Mouse (Mus musculus) intestine, postnatal 0 days (tissue): ENCODE measurements at regions not wholly inside any gene's neighbourhood (a gene's known extent, or its start where the extent isn't known, plus 50 kb on each side); places are given as distances from the start of the nearest gene placed in this dataset.

Experiments
- ATAC-seq: fragments of 200-750 bp; cut with Nextera tagmentation; 2 replicates; pipeline ENCODE4 v1.8.0; 2017; ENCODE audit warnings: mild to moderate bottlenecking, moderate TSS enrichment, moderate library complexity
- H3K27ac ChIP-seq: fragments of 300-500 bp; sonication (generic); 2 replicates; pipeline ENCODE4 v1.5.1; 2014; ENCODE audit warnings: mild to moderate bottlenecking, low read depth, low read length, moderate library complexity
- H3K27me3 ChIP-seq: fragments of 300-500 bp; sonication (generic); replicated peaks from 2 replicates; pipeline ENCODE4 v1.6.1; 2014; ENCODE audit warnings: low read length, mixed read lengths; ENCODE audit not compliant: control insufficient read depth, insufficient read depth
- H3K36me3 ChIP-seq: fragments of 300-500 bp; sonication (generic); 2 replicates; pipeline ENCODE4 v1.6.1; 2014; ENCODE audit warnings: mild to moderate bottlenecking, moderate library complexity; ENCODE audit not compliant: control insufficient read depth, insufficient read depth
- H3K4me1 ChIP-seq: fragments of 300-500 bp; sonication (generic); replicated peaks from 2 replicates; pipeline ENCODE4 v1.6.1; 2014; ENCODE audit warnings: antibody characterized with exemption, low read length, mixed read lengths; ENCODE audit not compliant: control insufficient read depth, insufficient read depth
- H3K4me2 ChIP-seq: fragments of 300-500 bp; sonication (generic); replicated peaks from 2 replicates; pipeline ENCODE4 v1.6.1; 2014; ENCODE audit warnings: low read depth, mild to moderate bottlenecking, moderate library complexity
- H3K4me3 ChIP-seq: fragments of 300-500 bp; sonication (generic); 2 replicates; pipeline ENCODE4 v1.5.1; 2014; ENCODE audit warnings: low read depth, low read length
- H3K9ac ChIP-seq: fragments of 300-500 bp; sonication (generic); 2 replicates; pipeline ENCODE4 v1.6.1; 2014; ENCODE audit warnings: mild to moderate bottlenecking, low read depth, low read length
- H3K9me3 ChIP-seq: fragments of 300-500 bp; sonication (generic); 2 replicates; pipeline ENCODE4 v1.6.1; 2016; ENCODE audit warnings: mixed run types; ENCODE audit not compliant: control insufficient read depth
- CTCF ChIP-seq: sonication (generic); IDR thresholded peaks from 2 replicates; pipeline ENCODE4 v1.5.1; 2016; ENCODE audit warnings: low read depth, mild to moderate bottlenecking, control low read depth, antibody characterized with exemption, moderate library complexity
- WGBS: fragments of 180-500 bp; shearing (Covaris S2); extraction: QIAGEN DNeasy Blood & Tissue Kit; methylation state at CpG from one replicate; pipeline ENCODE4 v1.1.7; 2014; 5-methylcytosine and 5-hydroxymethylcytosine counted together

GRCm38 (mm10) chr11:18354866-18355265 is 401.2 kb upstream of the Etaa1 start:
- ATAC-seq = no peak

GRCm38 (mm10) chr11:18354156-18354555 is 400.5 kb upstream of the Etaa1 start:
- no peak overlapping the region for H3K4me3 ChIP-seq
- no peak overlapping the region for H3K27ac ChIP-seq
- H3K4me2 ChIP-seq = no peak overlapping the region
- ATAC-seq = no peak
- no peak for TF ChIP-seq CTCF
- no peaks in the 10 kb centered on the region for H3K4me1 ChIP-seq
- no peaks in the 10 kb centered on the region for H3K9me3 ChIP-seq
- H3K36me3 ChIP-seq = no peaks in the 10 kb centered on the region
- no peaks in the 10 kb centered on the region for H3K27me3 ChIP-seq
- 60% methylated on average over 4 of the region's 4 CpGs for whole genome bisulfite sequencing
- no peak overlapping the region for H3K9ac ChIP-seq

More at GRCm38 (mm10) chr11:18354866-18355265, 401.2 kb upstream of the Etaa1 start:
- 33% methylated on average over 3 of the region's 3 CpGs for WGBS
- H3K27ac ChIP-seq = no peak overlapping the region
- H3K4me1 ChIP-seq = no peaks in the 10 kb centered on the region
- no peaks in the 10 kb centered on the region for H3K9me3 ChIP-seq
- no peak overlapping the region for H3K9ac ChIP-seq
- H3K36me3 ChIP-seq = no peaks in the 10 kb centered on the region
- TF ChIP-seq CTCF = no peak
- H3K4me2 ChIP-seq = no peak overlapping the region
- no peaks in the 10 kb centered on the region for H3K27me3 ChIP-seq
- H3K4me3 ChIP-seq = no peak overlapping the region

- 77% methylated on average over 3 of the region's 3 CpGs for WGBS
- no peak for ATAC-seq
- Histone ChIP-seq H3K9ac (no peak overlapping the region), H3K9me3 (no peaks in the 10 kb centered on the region), H3K36me3 (no peaks in the 10 kb centered on the region), H3K27me3 (no peaks in the 10 kb centered on the region), H3K4me1 (no peaks in the 10 kb centered on the region), H3K4me3 (no peak overlapping the region), H3K4me2 (no peak overlapping the region), H3K27ac (no peak overlapping the region)
- TF ChIP-seq CTCF = no peak
Observed at GRCm38 (mm10) chr11:18347841-18348240, 394.2 kb upstream of the Etaa1 start.

GRCm38 (mm10) chr11:18313510-18314301 is 360.0 kb upstream of the Etaa1 start:
- 52% methylated on average over 8 of the region's 8 CpGs for WGBS
- no peaks in the 10 kb centered on the region for H3K9me3 ChIP-seq
- no peak for TF ChIP-seq CTCF
- no peaks in the 10 kb centered on the region for H3K4me1 ChIP-seq
- ATAC-seq = no peak
- H3K36me3 ChIP-seq = no peaks in the 10 kb centered on the region
- no peak overlapping the region for H3K27ac ChIP-seq
- no peak overlapping the region for H3K4me3 ChIP-seq
- H3K27me3 ChIP-seq = no peaks in the 10 kb centered on the region
- H3K9ac ChIP-seq = no peak overlapping the region
- H3K4me2 ChIP-seq = no peak overlapping the region

GRCm38 (mm10) chr11:18296194-18297125 is 342.8 kb upstream of the Etaa1 start:
- no peaks in the 10 kb centered on the region for H3K4me1 ChIP-seq
- H3K4me2 ChIP-seq = no peak overlapping the region
- H3K27me3 ChIP-seq = no peaks in the 10 kb centered on the region
- no peaks in the 10 kb centered on the region for H3K36me3 ChIP-seq
- H3K27ac ChIP-seq = no peak overlapping the region
- 44% methylated on average over 2 of the region's 2 CpGs for WGBS
- no peak for TF ChIP-seq CTCF
- ATAC-seq = no peak
- no peaks in the 10 kb centered on the region for H3K9me3 ChIP-seq
- no peak overlapping the region for H3K9ac ChIP-seq
- H3K4me3 ChIP-seq = no peak overlapping the region

GRCm38 (mm10) chr11:18278585-18279136 is 325.0 kb upstream of the Etaa1 start:
- H3K27me3 ChIP-seq = no peaks in the 10 kb centered on the region
- no peak overlapping the region for H3K27ac ChIP-seq
- no peak overlapping the region for H3K4me2 ChIP-seq
- no peak for ATAC-seq
- no peaks in the 10 kb centered on the region for H3K9me3 ChIP-seq
- 55% methylated on average over 2 of the region's 2 CpGs for WGBS
- H3K9ac ChIP-seq = no peak overlapping the region
- no peak for TF ChIP-seq CTCF
- no peaks in the 10 kb centered on the region for H3K36me3 ChIP-seq
- H3K4me1 ChIP-seq = no peaks in the 10 kb centered on the region
- no peak overlapping the region for H3K4me3 ChIP-seq
